Mouse (Mus musculus) monocyte, adult 5-6 weeks (primary cell): ENCODE data around the gene Olfr1032. TPM values are rescaled to one million over a fixed set of nuclear protein-coding genes. Genes with fewer than 3 reads are reported as not detected.
"Not testable (repeated sequence)": the region's sequence is repeated elsewhere in the genome, so short reads cannot be mapped to it uniquely, and the experiment has no call there.

Source experiments
- ATAC-seq: fragments of 153-309, 156-312 bp; replicated peaks from 2 replicates; pipeline ENCODE4 v1.8.0; 2017; ENCODE audit warnings: mild to moderate bottlenecking; ENCODE audit not compliant: low TSS enrichment, insufficient number of reproducible peaks, severe bottlenecking, poor library complexity, low FRiP score
- total RNA-seq: library from RNA; stranded (forward); fragments of 200-1000, 200-491, 200-594 nt; gene quantifications from 3 replicates; pipeline ENCODE4 v1.2.3, GENCODE M21; 2017

The Olfr1032 gene
- total RNA-seq, result not detected in 3 replicates

GRCm38 (mm10) chr2:86005240-86005639 lies at the start of gene Olfr1032:
Gene Olfr1032 (plus strand): TSS chr2:86005540.
- no peak for ATAC-seq

GRCm38 (mm10) chr2:85973595-85973994 lies 31.7 kb upstream of the Olfr1032 start, which contains the start of gene Olfr1029:
Gene Olfr1029 (plus strand): TSS chr2:85973895.
- no peak for ATAC-seq

GRCm38 (mm10) chr2:85978976-85979375 lies 26.4 kb upstream of the Olfr1032 start, which contains the start of gene Olfr1030:
Gene Olfr1030 (plus strand): TSS chr2:85979276.
- ATAC-seq, result no peak

GRCm38 (mm10) chr2:85990004-85990403 lies 15.3 kb upstream of the Olfr1032 start, which contains the start of gene Olfr1031:
Gene Olfr1031 (plus strand): TSS chr2:85990304.
- ATAC-seq, result no peak

GRCm38 (mm10) chr2:86020406-86020805 lies 15.1 kb downstream of the Olfr1032 start, which contains the start of gene Olfr1033:
Gene Olfr1033 (plus strand): TSS chr2:86020633.
- ATAC-seq, result not testable (repeated sequence)

GRCm38 (mm10) chr2:86021518-86021917 lies 16.2 kb downstream of the Olfr1032 start:
- not testable (repeated sequence) for ATAC-seq

GRCm38 (mm10) chr2:86045561-86045960 lies 40.2 kb downstream of the Olfr1032 start, which contains the start of gene Olfr1034:
Gene Olfr1034 (plus strand): TSS chr2:86045861.
- no peak for ATAC-seq

- not testable (repeated sequence) for ATAC-seq
Measured at GRCm38 (mm10) chr2:86050777-86051176, 45.4 kb downstream of the Olfr1032 start.

Other genes starting within 250 kb of the Olfr1032 start
- gene Olfr1012, start 242.8 kb upstream of the Olfr1032 start, total RNA-seq, result not detected in 3 replicates
- not detected in 3 replicates for gene Olfr1013, start 238.4 kb upstream of the Olfr1032 start, total RNA-seq
- not detected in 3 replicates for gene Olfr1014, start 232.8 kb upstream of the Olfr1032 start, total RNA-seq
- not detected in 3 replicates for gene Olfr1015, start 223.5 kb upstream of the Olfr1032 start, total RNA-seq
- not detected in 3 replicates for gene Olfr1016, start 203.0 kb upstream of the Olfr1032 start, total RNA-seq
- gene Olfr1018, start 187.1 kb upstream of the Olfr1032 start, total RNA-seq, result 0.43 TPM in 1 of 3 replicates, not detected in the others
- not detected in 3 replicates for gene Olfr1019, start 160.1 kb upstream of the Olfr1032 start, total RNA-seq
- gene Olfr1020, start 158.5 kb upstream of the Olfr1032 start, total RNA-seq, result not detected in 3 replicates
- gene Olfr1022, start 136.9 kb upstream of the Olfr1032 start, total RNA-seq, result not detected in 3 replicates
- not detected in 3 replicates for gene Olfr1023, start 119.9 kb upstream of the Olfr1032 start, total RNA-seq
- gene Olfr1024, start 100.5 kb upstream of the Olfr1032 start, total RNA-seq, result not detected in 3 replicates
- gene Olfr1025-ps1, start 90.3 kb upstream of the Olfr1032 start, total RNA-seq, result 0.11 TPM in 1 of 3 replicates, not detected in the others
- gene Olfr1026, start 84.0 kb upstream of the Olfr1032 start, total RNA-seq, result not detected in 3 replicates
- gene Olfr1028, start 55.1 kb upstream of the Olfr1032 start, total RNA-seq, result not detected in 3 replicates
- not detected in 3 replicates for gene Olfr1029, start 31.6 kb upstream of the Olfr1032 start, total RNA-seq
- not detected in 3 replicates for gene Olfr1030, start 26.3 kb upstream of the Olfr1032 start, total RNA-seq
- gene Olfr1031, start 15.2 kb upstream of the Olfr1032 start, total RNA-seq, result not detected in 3 replicates
- 0.19 to 0.39 TPM in 2 of 3 replicates, not detected in the other for gene Olfr1033, start 15.1 kb downstream of the Olfr1032 start, total RNA-seq
- not detected in 3 replicates for gene Olfr1034, start 40.3 kb downstream of the Olfr1032 start, total RNA-seq
- not detected in 3 replicates for gene Olfr1036, start 68.5 kb downstream of the Olfr1032 start, total RNA-seq
- gene Olfr1037, start 81.8 kb downstream of the Olfr1032 start, total RNA-seq, result not detected in 3 replicates
- gene Olfr1039, start 130.4 kb downstream of the Olfr1032 start, total RNA-seq, result not detected in 3 replicates
- not detected in 3 replicates for gene Olfr1040, start 141.2 kb downstream of the Olfr1032 start, total RNA-seq
- not detected in 3 replicates for gene Olfr1042, start 156.3 kb downstream of the Olfr1032 start, total RNA-seq
- gene Olfr1043, start 162.0 kb downstream of the Olfr1032 start, total RNA-seq, result not detected in 3 replicates
- not detected in 3 replicates for gene Olfr1044, start 172.3 kb downstream of the Olfr1032 start, total RNA-seq
- not detected in 3 replicates for gene Olfr52, start 180.1 kb downstream of the Olfr1032 start, total RNA-seq
- not detected in 3 replicates for gene Olfr1045, start 197.5 kb downstream of the Olfr1032 start, total RNA-seq
- not detected in 3 replicates for gene Olfr1046, start 213.8 kb downstream of the Olfr1032 start, total RNA-seq
- gene Olfr1047, start 225.9 kb downstream of the Olfr1032 start, total RNA-seq, result not detected in 3 replicates
- gene Olfr1048, start 234.7 kb downstream of the Olfr1032 start, total RNA-seq, result not detected in 3 replicates